Mouse (Mus musculus): ENCODE results near the gene Rasal3. TPM values are rescaled to one million over a fixed set of nuclear protein-coding genes. Genes with fewer than 3 reads are reported as not detected.

Gene Rasal3
- polyA plus RNA-seq, 1 experiment from 2014 or later: 0.62 TPM

DNA sequence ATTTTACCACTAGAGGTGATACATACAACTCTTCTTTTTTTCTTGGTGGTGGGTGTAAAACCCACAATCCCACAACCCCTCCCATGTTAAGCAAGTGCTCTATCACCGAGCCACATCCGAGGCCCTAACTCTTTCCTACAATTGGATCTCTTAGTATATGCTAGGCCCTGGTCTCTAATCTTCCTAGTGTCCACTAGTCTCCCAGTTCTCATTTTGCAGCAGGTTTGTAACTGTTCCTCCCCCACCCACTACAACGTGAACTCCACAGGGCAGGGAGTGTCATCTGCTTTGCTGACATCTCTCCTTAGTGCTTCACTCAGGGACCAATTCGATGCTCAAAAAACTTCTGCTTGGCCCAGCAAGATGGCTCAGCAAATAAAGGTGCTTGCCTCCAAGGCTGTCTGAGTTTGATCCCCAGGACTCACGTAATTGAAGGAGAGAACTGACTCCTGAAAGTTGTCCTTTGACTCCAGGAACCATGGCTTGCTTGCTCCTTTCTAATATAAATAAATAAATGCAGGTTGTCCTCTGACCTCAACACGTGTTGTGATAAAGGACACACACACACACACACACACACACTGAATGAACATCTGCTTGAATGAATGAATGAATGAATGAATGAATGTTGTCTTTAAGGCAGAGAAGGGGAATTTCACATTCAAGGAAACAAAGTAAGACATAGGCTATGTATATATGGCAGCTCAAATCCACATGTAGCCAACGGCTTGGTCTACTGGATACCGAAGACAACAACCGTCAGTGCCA, 1.2 kb downstream of the Rasal3 start:
- H3K9ac ChIP-seq: no peak overlapping the region
- peaks cover 23% of the 10 kb centered on the region for H3K27me3 ChIP-seq (ENCODE audit: control insufficient read depth, insufficient read depth, low read length)
- no peak overlapping the region for H3K27ac ChIP-seq
- no peaks in the 10 kb centered on the region for H3K4me1 ChIP-seq (replicated peaks; ENCODE audit: control insufficient read depth, insufficient read depth, low read length)
- H3K4me3 ChIP-seq (replicated peaks; ENCODE audit: low read length): no peak overlapping the region
- H3K9me3 ChIP-seq (ENCODE audit: control insufficient read depth, low read length): no peaks in the 10 kb centered on the region
- DNase-seq (ENCODE audit: low spot score) (no peak), ATAC-seq (ENCODE audit: low FRiP score) (no peak)
- H3K36me3 ChIP-seq (replicated peaks; ENCODE audit: control insufficient read depth, insufficient read depth): no peaks in the 10 kb centered on the region
- 78% methylated on average over 9 of the region's 9 CpGs for WGBS
- H3K4me2 ChIP-seq (replicated peaks): no peak overlapping the region

DNA sequence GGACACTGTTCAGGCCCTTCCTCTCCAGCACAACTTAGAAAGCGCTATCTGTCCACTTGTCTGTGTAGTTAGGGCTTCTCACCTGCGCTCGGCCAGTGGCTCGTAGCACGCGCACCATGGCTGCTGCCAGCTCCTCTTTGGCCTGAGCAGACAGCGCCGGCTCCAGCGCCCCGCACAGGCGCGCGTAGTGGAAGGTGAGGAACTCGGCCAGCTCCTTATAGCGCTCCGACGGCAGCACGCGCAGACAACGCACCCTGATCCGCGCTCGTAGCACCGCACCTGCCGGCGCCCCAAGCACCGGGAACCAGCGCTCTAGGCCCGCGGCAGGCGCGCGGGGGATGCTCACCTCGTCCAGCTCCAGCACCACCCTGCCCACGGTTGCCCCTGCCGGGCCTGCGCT, 7.1 kb downstream of the Rasal3 start:
- no peak for ATAC-seq (ENCODE audit: low FRiP score)
- Histone ChIP-seq H3K4me2 (replicated peaks) (peak overlapping the region; percentile 34), H3K4me3 (replicated peaks; ENCODE audit: low read length) (peak overlapping the region; percentile 5), H3K9me3 (ENCODE audit: control insufficient read depth, low read length) (no peaks in the 10 kb centered on the region), H3K36me3 (replicated peaks; ENCODE audit: control insufficient read depth, insufficient read depth) (no peaks in the 10 kb centered on the region), H3K27me3 (ENCODE audit: control insufficient read depth, insufficient read depth, low read length) (peaks cover 82% of the 10 kb centered on the region), H3K27ac (no peak overlapping the region), H3K4me1 (replicated peaks; ENCODE audit: control insufficient read depth, insufficient read depth, low read length) (no peaks in the 10 kb centered on the region), H3K9ac (no peak overlapping the region)
- 6% methylated on average over 36 of the region's 37 CpGs for WGBS
- no peak for DNase-seq (ENCODE audit: low spot score)

DNA sequence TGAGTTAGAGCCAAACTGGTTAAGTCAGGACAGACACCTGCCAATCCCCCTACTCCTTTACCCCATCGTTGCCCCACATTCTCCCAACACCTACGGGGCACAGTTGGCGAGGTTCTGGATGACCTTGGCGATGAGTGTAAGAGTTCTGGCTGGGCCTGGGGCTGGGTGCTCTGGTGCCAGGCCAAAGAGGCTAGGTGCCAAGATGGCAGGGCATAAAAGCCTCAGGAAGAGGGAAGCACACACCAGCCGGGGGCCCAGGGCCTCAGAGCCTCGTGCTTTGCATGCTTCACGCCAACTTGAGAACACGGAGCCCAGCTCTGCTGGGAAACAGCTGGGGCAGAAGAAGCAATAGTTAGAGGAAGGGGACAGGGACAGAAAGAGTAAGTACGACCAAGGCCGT, 9.4 kb downstream of the Rasal3 start:
- no peaks in the 10 kb centered on the region for H3K36me3 ChIP-seq (replicated peaks; ENCODE audit: control insufficient read depth, insufficient read depth)
- H3K27ac ChIP-seq: no peak overlapping the region
- no peak overlapping the region for H3K9ac ChIP-seq
- no peak overlapping the region for H3K4me2 ChIP-seq (replicated peaks)
- no peak overlapping the region for H3K4me3 ChIP-seq (replicated peaks; ENCODE audit: low read length)
- peaks cover 82% of the 10 kb centered on the region for H3K27me3 ChIP-seq (ENCODE audit: control insufficient read depth, insufficient read depth, low read length)
- no peak for DNase-seq (ENCODE audit: low spot score)
- WGBS: 81% methylated on average over 10 of the region's 10 CpGs
- H3K4me1 ChIP-seq (replicated peaks; ENCODE audit: control insufficient read depth, insufficient read depth, low read length): no peaks in the 10 kb centered on the region
- no peaks in the 10 kb centered on the region for H3K9me3 ChIP-seq (ENCODE audit: control insufficient read depth, low read length)
- ATAC-seq (ENCODE audit: low FRiP score): no peak

DNA sequence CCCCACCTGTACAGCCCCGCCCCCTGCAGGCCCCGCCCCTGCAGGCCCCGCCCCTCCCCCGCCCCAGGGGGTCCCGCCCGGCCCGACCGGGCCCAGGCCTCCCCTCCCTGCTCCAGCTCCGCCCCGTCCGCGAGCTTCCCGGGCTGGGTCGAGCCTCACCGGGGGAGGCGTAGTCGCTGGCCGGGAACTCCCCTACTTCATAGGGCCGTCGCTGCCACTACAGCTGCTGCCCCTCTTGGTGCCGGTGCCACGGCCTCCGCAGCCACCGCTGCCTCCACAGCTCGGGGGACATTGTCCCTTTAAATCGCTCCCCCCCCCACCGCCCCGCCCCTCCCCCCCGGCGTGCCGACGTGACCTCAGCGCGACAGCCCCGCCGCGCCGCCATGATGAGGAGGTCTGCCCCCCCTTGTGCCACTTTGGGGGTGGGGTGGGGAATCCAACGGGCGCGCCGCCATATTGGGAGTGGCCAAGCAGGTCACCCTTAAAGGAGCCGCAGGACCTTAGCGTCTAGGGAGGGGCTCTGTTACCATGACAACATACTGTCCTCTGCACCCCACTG, 14.2 kb downstream of the Rasal3 start, which contains the start of gene Wiz:
TSS of gene Wiz (minus strand) at position 339 of the 559 bp plus-strand sequence.
- H3K4me3 ChIP-seq (replicated peaks; ENCODE audit: low read length): peak within 1 kb of the TSS; percentile 86
- peak; percentile 88 for ATAC-seq (ENCODE audit: low FRiP score)
- WGBS: 2% methylated on average over 25 of the region's 44 CpGs
- peak within 1 kb of the TSS; percentile 81 for H3K27ac ChIP-seq
- DNase-seq (ENCODE audit: low spot score): peak; percentile 89
- H3K4me1 ChIP-seq (replicated peaks; ENCODE audit: control insufficient read depth, insufficient read depth, low read length): peaks cover 10% of the 10 kb centered on the region; the same call in 1 of the 2 replicates
- H3K9ac ChIP-seq: peak within 1 kb of the TSS; percentile 90
- peaks cover 29% of the 10 kb centered on the region for H3K36me3 ChIP-seq (replicated peaks; ENCODE audit: control insufficient read depth, insufficient read depth)
- H3K4me2 ChIP-seq (replicated peaks): peak within 1 kb of the TSS; percentile 88
- peaks cover 34% of the 10 kb centered on the region for H3K27me3 ChIP-seq (ENCODE audit: control insufficient read depth, insufficient read depth, low read length)
- no peaks in the 10 kb centered on the region for H3K9me3 ChIP-seq (ENCODE audit: control insufficient read depth, low read length)

DNA sequence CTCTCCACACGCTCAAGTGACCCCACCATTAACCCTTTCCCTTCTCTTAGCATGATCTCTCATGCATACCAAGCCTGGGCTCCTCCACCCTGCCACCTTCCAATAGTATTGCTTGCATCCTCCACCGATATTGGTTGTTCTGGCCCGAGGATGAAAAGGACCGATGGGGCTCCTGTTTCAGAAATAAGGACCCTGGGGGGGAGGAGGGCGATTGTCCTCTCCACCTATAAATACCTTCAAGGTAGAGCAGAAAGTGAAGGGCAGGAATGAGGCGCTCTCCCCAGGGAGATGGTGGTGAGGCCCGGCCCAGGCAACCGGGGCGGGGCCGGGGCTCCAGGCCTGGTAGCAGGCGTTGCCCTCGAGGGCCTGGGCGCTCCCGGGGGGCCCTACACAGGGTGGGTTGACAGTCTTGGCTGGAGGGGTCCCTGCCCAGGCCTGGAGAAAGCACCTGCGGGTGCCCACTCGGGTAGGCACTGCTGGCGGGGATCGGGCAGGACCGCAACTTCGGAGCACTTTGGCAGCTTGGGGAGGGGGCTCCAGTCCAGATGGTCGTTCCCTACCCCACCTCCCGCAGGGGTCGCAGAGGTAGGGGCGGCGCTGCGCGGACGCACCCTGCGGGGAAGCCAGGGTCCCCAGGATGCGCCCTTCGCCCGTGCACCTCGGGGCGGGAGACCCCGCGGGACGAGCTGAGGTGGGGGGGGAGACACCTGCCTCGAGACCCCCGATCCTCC, 14.8 kb downstream of the Rasal3 start:
- ATAC-seq (ENCODE audit: low FRiP score) (peak; percentile 60), DNase-seq (ENCODE audit: low spot score) (peak; percentile 31)
- H3K9ac ChIP-seq: peak overlapping the region; percentile 90
- peak overlapping the region; percentile 88 for H3K4me2 ChIP-seq (replicated peaks)
- WGBS: 1% methylated on average over 37 of the region's 39 CpGs
- peaks cover 28% of the 10 kb centered on the region for H3K27me3 ChIP-seq (ENCODE audit: control insufficient read depth, insufficient read depth, low read length)
- peaks cover 10% of the 10 kb centered on the region; the same call in 1 of the 2 replicates for H3K4me1 ChIP-seq (replicated peaks; ENCODE audit: control insufficient read depth, insufficient read depth, low read length)
- no peaks in the 10 kb centered on the region for H3K9me3 ChIP-seq (ENCODE audit: control insufficient read depth, low read length)
- peaks cover 36% of the 10 kb centered on the region for H3K36me3 ChIP-seq (replicated peaks; ENCODE audit: control insufficient read depth, insufficient read depth)
- peak overlapping the region; percentile 86 for H3K4me3 ChIP-seq (replicated peaks; ENCODE audit: low read length)
- H3K27ac ChIP-seq: peak overlapping the region; percentile 81

DNA sequence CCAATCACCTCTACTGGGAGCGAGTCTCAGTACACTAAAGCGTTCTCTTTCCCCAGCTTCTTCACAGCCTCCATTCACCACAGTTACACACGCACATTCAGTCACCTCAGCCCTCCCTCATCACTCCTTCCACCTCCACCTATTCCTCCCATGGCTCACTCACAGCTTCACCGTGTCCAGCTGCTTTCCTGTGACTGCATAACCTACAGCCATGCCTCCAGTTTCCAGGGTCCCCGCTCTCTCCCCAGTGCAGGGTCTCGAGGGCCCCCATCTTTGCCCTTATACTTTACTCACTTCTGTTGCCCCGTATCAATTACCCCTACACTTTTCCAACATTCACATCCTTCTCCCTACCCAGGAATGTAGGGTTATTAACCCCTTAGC, 15.4 kb downstream of the Rasal3 start:
- H3K9ac ChIP-seq: peak overlapping the region; percentile 90
- 38% methylated on average over 7 of the region's 7 CpGs for WGBS

DNA sequence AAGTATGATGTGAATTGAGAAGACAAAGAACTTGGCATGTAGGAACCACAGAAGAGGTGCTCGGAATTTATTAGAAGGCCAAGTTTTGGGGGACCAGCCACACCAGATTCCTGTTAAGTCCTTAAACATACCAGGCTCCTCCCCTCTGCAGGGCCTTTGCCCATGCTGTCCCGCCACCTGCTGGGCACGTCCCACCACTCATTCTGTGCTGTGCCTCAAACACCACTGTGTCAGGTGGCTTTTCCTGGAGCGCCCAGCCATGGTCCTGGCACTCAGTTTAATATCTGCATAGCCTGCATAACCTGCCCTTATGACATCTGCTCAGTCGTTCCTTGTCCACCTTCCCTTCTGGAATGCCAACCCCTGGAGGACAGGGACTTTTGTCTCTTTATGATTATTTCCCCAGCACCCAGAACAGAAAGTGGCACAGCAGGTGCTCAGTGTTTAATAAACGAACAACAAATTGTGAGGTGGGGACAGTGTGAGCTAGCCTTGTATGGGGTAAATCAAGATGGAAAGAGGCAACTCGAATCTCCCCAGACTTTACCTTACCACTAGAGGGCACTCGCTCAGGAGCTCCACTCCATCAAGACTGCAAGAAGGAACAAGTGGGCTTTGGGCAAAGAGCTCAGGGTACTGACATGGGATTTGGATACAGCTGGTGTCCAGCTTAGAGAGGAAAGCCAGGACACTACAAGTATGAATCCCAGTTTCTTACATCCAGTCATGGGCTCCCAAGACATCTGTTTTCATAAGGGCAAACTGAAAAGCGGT, 16.5 kb downstream of the Rasal3 start:
- H3K27me3 ChIP-seq (ENCODE audit: control insufficient read depth, insufficient read depth, low read length): peaks cover 11% of the 10 kb centered on the region
- no peak overlapping the region for H3K27ac ChIP-seq
- WGBS: 77% methylated on average over 9 of the region's 9 CpGs
- no peak overlapping the region for H3K4me3 ChIP-seq (replicated peaks; ENCODE audit: low read length)
- peak overlapping the region; percentile 88; the same call in 1 of the 2 replicates for H3K4me2 ChIP-seq (replicated peaks)
- ATAC-seq (ENCODE audit: low FRiP score) (no peak), DNase-seq (ENCODE audit: low spot score) (no peak)
- H3K4me1 ChIP-seq (replicated peaks; ENCODE audit: control insufficient read depth, insufficient read depth, low read length): peaks cover 10% of the 10 kb centered on the region; the same call in 1 of the 2 replicates
- peaks cover 42% of the 10 kb centered on the region for H3K36me3 ChIP-seq (replicated peaks; ENCODE audit: control insufficient read depth, insufficient read depth)
- H3K9ac ChIP-seq: no peak overlapping the region
- no peaks in the 10 kb centered on the region for H3K9me3 ChIP-seq (ENCODE audit: control insufficient read depth, low read length)

More for the DNA sequence above, 15.4 kb downstream of the Rasal3 start:
- DNase-seq (ENCODE audit: low spot score): no peak
- peaks cover 10% of the 10 kb centered on the region; the same call in 1 of the 2 replicates for H3K4me1 ChIP-seq (replicated peaks; ENCODE audit: control insufficient read depth, insufficient read depth, low read length)
- H3K4me2 ChIP-seq (replicated peaks): peak overlapping the region; percentile 88
- H3K4me3 ChIP-seq (replicated peaks; ENCODE audit: low read length): peak overlapping the region; percentile 86
- no peak overlapping the region; the same call in 1 of the 2 replicates for H3K27ac ChIP-seq
- ATAC-seq (ENCODE audit: low FRiP score): no peak
- no peaks in the 10 kb centered on the region for H3K9me3 ChIP-seq (ENCODE audit: control insufficient read depth, low read length)
- peaks cover 41% of the 10 kb centered on the region for H3K36me3 ChIP-seq (replicated peaks; ENCODE audit: control insufficient read depth, insufficient read depth)
- H3K27me3 ChIP-seq (ENCODE audit: control insufficient read depth, insufficient read depth, low read length): peaks cover 22% of the 10 kb centered on the region

DNA sequence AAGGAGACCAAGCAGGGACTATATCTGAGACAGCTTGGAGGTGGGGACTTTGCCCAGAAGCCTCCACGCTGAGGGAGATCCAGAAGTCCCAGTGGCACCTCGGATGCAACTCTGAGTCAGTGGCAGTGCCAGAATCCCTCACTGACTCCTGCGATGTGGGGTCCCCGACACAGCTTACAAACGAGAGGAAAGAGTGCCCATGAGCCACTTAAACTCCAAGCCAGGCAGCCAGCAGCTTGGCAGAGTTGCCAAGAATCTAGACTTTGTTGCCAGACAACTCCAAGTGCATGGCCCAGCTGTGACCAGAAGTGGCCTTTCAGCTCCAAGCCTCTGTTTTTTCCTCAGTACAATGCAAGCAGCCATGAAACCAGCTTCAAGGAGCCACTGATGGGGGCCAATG, 19.7 kb downstream of the Rasal3 start:
- peaks cover 56% of the 10 kb centered on the region for H3K36me3 ChIP-seq (replicated peaks; ENCODE audit: control insufficient read depth, insufficient read depth)
- WGBS: 88% methylated on average over 5 of the region's 5 CpGs
- no peak for DNase-seq (ENCODE audit: low spot score)

More for the DNA sequence above, 19.7 kb downstream of the Rasal3 start:
- H3K9ac ChIP-seq: no peak overlapping the region
- no peak overlapping the region for H3K4me2 ChIP-seq (replicated peaks)
- no peak for ATAC-seq (ENCODE audit: low FRiP score)
- no peak overlapping the region for H3K27ac ChIP-seq
- no peak overlapping the region for H3K4me3 ChIP-seq (replicated peaks; ENCODE audit: low read length)
- H3K9me3 ChIP-seq (ENCODE audit: control insufficient read depth, low read length): no peaks in the 10 kb centered on the region
- no peaks in the 10 kb centered on the region for H3K27me3 ChIP-seq (ENCODE audit: control insufficient read depth, insufficient read depth, low read length)
- H3K4me1 ChIP-seq (replicated peaks; ENCODE audit: control insufficient read depth, insufficient read depth, low read length): peaks cover 10% of the 10 kb centered on the region; the same call in 1 of the 2 replicates
